Mouse (Mus musculus): ENCODE measurements at regions not wholly inside any gene's neighbourhood (a gene's known extent, or its start where the extent isn't known, plus 50 kb on each side); places are given as distances from the start of the nearest gene placed in this dataset.
"Not testable (repeated sequence)": the region's sequence is repeated elsewhere in the genome, so short reads cannot be mapped to it uniquely, and the experiment has no call there.

DNA sequence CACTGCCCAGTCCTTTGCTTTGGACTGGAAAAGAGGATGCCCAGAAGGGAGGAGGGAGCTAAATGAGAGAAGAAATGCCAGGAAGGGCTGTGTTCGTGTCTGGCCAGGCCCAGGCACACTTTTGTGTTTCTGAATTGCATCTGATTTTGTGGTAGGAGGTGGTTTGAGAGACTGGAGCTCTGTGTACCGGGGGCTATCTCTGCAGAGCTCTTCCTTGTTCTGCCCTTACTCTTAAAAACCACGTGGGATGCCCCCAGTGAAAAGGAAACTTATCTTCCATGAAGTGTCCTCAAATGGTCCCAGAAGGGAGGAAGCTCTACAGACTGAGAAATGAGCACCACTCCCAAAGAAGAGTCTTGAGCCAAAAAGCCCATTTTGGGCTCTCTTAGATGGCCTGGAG lies 106.0 kb upstream of the Gmds start:
- DNase-seq: no peak

DNA sequence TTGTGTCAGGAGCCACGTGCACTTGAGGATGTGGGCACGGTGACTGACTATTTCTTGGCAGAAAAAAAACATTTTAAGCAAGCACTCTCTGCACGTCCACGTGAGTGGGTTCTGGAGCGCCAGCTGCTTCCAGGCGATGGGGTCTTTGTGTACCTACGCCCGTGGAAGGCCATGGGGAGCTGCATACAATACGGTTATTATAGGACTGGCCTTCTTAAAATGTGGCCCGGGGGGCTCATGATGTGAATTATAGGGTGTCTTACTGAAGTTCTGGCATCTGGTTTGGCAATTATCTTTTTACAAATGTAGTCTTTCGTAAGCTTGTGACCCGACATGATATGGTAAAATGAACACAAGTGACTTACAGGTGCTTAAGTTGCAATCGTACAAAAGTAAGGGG lies 103.5 kb upstream of the Gmds start:
- DNase-seq: no peak

DNA sequence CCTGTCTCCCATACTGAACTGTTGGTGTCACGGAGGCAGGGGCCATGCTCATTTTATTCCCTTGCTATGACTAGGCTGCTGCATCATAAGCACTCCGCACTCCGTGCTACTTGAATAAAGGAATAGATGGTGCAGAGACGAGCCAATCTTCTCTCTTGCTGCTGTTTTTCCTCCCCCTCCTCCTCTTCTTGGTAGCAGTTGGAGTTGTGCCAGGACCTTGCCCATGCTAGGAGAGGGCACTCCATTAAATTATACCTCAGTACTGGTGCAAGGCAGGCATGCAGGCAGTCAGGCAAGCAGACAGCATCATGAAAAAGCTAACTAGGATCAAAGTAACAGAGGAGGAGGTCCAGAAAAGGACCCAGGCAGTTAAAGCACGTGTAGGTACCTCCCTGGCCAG lies 96.6 kb upstream of the Gmds start:
- no peak for DNase-seq

DNA sequence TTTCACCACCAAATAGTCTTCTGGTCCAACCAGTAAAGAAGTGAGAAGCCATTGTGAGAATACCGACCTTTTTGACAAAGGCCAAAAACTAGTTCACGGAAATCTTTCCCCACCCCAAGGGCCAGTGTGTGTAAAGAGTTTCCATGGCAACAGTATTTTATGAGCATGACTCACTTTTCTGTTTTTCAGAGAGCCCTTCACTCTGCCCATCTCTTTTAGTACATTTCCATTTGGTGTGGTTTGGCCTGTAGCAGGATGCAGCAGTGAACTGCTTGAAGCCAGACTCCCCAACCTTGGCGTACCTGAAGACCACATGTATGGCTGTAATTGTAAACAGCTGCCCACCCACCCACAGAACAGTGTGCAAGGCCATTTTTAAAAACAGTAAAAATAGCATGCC lies 89.9 kb upstream of the Gmds start:
- no peak for DNase-seq

DNA sequence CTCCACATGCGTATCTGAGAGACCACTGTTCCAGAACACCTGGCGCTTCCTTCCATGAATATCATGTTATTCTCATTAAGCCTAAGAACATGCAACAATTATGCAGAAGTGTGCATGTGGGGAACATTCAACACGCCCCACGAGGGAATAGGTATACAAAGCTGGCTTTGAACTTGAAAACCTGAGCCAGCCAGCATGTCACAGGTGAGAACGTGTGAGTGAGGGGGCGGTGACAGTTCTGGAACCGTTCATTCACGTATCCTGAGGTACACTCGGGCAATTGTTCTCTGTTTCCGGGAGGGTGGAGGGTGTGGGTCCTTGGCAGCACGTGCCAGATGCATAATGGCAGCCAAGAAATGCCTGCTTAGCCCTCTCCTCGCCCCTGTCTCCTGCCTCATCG lies 88.4 kb upstream of the Gmds start:
- DNase-seq: no peak

DNA sequence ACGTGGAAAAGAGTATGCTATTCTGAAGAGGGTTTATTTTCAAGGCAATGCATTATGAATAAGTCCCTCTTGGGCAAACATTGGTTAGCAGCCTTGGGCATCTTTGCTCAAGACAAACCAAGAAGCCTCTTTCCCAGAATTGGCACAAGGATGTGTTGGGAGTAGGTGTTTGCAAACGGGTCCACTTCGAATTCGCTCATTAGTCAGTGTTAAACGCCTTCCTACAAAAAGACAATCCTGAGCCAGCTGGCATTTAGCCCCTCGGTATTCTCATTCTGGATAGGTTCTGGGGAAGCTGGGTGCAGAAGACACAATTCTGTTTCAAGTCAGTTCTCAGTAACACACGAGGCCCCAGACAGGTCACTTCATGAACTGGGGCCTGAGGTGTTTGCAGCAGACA lies 87.7 kb upstream of the Gmds start:
- no peak for DNase-seq

DNA sequence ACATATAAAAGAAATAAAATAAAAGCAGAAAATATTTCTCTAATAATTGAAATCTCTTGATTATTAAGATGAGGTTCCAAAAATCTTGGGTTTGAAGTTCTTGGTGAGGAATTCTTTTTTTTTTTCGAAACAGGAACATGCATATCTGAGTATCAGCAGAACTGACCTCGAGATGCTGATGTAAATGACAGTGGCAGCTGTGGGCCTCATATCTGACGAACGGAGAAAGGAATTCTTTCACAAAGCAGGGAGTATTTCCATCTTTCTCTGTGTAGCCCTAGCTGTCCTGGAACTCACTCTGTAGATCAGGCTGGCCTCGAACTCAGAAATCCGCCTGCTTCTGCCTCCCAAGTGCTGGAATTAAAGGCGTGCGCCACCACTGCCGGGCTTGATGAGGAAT lies 86.0 kb upstream of the Gmds start:
- DNase-seq: not testable (repeated sequence)

DNA sequence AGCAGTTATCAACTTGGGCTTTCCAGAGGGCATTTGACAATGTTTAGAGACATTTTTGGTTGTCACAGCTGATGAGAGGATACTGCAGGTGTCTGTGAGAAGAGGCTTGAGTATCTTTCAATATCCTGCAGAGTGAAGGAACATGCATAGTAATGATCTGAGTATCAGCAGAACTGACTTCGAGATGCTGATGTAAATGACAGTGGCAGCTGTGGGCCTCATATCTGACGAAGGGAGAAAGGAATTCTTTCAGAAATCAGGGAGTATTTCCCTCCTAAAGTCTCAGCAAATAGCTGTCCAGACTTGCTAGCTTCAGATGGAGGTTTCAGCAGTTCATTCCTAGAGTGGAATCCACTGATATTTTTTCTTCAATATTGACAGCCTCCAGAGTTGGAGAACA lies 83.9 kb upstream of the Gmds start:
- no peak for DNase-seq

DNA sequence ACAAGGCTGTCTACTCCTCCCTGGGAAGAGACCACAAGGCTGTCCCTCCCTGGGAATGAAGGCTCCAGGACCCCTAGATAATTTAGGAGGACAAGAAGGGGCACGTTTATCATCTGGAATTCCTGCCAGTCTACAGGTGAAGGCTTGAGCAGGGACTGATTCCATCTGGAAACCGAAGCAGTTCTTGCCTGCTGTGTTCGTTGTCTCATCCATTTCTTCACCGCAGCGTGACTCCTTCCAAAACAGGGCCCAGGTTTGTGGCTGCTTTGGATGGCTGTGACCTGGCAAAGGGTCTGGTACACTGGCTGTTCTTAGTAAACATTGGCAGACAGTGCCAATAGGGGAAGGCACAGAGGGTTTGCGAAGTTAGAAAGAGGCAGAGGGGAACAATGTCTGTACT lies 80.8 kb upstream of the Gmds start:
- no peak for DNase-seq

DNA sequence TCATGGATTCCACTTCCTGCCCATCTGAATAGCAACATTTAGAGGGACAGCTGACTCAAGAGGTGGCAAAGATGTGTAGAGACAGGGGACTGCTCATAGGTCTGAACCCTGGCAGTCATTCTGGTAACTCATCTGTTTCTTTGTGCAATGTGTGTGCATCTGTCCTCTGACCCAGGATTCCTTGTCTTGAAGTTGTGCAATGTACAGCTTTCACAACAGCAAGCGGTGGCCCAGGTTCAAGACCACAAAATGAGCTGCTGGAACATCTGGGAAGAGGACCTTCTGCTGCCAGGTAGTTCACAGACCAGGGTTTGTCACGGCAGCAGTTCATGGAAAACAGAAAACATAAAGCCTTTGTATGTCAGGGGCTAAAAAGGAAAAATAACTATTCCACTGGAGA lies 80.1 kb upstream of the Gmds start:
- DNase-seq: no peak

DNA sequence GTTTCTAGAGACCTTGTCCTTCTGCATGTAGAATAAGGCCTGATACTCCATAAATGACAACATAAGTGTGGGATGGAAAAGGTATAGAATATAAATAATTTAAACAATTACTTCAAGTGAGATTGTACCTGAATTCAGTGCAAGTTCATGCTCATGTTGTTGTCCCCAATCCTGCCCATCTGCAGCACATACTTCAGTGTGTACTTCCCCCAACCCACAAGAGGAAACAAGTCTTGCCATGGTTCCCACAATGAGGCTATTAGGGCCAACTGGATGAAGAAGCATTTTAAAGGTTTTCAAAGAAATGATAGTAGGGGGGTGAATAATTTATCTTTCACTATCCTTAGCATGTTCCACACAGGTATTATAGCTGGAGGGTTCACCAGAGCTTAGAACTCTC lies 79.4 kb upstream of the Gmds start:
- DNase-seq: no peak

DNA sequence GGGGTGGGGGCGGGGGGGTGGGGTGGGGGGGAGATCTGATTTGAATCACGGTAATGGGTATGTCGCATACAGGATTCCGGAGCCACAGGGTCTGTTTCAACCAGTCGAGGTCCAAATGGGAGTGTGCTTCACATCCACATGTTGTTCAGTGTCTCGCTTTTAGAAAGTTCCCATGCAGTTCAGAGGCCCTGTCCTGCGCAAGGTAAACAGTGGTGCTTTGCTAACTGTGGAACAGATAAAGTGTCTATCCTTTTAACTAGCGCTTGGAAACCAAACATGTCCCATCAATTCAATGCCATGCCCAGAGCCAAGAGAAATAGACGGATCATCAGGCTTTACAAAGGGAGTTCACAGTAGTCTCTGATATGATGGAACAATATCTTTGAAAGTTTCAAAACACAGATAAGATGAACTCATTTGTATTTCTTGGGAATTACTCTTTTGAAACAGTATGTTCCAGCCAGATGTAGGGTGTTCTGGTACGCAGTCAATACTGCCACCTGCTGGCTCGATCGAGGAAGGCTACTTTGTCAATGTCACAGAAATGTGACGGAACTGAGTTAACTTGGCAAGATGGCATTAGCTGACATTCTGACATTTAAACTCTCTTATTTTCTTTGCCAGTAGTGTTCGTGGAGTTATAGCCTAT lies 72.9 kb upstream of the Gmds start:
- peak; percentile 79 for DNase-seq

DNA sequence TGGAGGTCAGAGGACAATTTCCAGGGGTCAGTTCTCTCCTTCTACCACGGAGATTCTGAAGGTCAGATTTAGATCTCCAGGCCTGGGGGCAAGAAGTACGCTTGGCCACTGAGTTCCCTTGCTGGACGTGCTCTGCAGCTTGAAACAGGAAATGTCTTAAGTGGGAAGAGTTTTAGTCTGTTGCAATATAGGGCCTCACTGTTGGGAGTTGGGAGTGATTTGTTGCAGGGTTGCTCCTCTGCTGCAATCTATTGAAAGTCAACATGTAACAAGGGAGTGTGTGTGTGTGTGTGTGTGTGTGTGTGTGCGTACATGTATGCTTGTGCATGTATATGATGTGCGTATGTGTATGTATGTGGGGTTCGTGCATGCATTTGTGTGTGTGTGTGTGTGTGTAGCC lies 71.5 kb upstream of the Gmds start:
- DNase-seq: no peak

DNA sequence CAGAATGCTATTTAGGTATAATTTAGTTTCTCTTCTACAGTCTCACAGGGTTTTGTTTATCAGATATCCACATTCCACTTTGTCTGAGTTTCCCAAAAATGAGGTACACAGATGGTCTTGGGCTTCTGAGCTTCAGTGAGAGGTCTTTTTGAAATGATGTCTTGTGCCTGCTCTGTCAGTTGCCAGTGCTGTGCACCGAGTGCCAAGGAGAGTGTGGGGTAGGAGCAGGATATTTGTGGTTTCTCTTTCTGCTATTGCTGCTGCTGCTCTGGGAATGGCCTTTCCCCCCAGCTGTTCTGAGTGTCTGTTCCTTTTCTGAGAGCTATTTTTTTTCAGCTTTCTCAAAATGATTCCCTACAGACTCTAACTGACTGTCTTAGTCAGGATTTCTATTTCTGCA lies 60.1 kb upstream of the Gmds start:
- DNase-seq: no peak
